Mouse (Mus musculus) embryonic facial prominence, embryonic 10.5 days (tissue): Measurements from ENCODE around the gene Wfdc2. TPM values are rescaled to one million over a fixed set of nuclear protein-coding genes. Genes with fewer than 3 reads are reported as not detected.
"Not testable (repeated sequence)": the region's sequence is repeated elsewhere in the genome, so short reads cannot be mapped to it uniquely, and the experiment has no call there.

ENCODE experiments used
- DNase-seq: peaks from one replicate; pipeline ENCODE4 v3.0.0-alpha.2; 2017; ENCODE audit warnings: low spot score
- H3K27ac ChIP-seq: fragments of 300-500 bp; sonication (generic); replicated peaks from 2 replicates; pipeline ENCODE4 v1.5.1; 2016; ENCODE audit warnings: mild to moderate bottlenecking
- H3K27me3 ChIP-seq: fragments of 300-500 bp; sonication (generic); replicated peaks from 2 replicates; pipeline ENCODE4 v1.6.1; 2016; ENCODE audit warnings: low read depth, mild to moderate bottlenecking; ENCODE audit not compliant: poor library complexity, severe bottlenecking
- H3K36me3 ChIP-seq: fragments of 300-500 bp; sonication (generic); replicated peaks from 2 replicates; pipeline ENCODE4 v1.6.1; 2016; ENCODE audit warnings: mild to moderate bottlenecking, moderate library complexity
- H3K4me1 ChIP-seq: fragments of 300-500 bp; sonication (generic); 2 replicates; pipeline ENCODE4 v1.6.1; 2016
- H3K4me3 ChIP-seq: fragments of 300-500 bp; sonication (generic); 2 replicates; pipeline ENCODE4 v1.5.1; 2016; ENCODE audit warnings: mild to moderate bottlenecking, moderate library complexity
- H3K9me3 ChIP-seq: fragments of 300-500 bp; sonication (generic); 2 replicates; pipeline ENCODE4 v1.6.1; 2016; ENCODE audit warnings: mild to moderate bottlenecking
- WGBS: fragments of 180-500 bp; shearing (Covaris S2); methylation state at CpG from one replicate; pipeline ENCODE4 v1.1.7; 2016; 5-methylcytosine and 5-hydroxymethylcytosine counted together
- polyA plus RNA-seq: library from polyadenylated mRNA; unstranded; fragments of >200 nt; fragmentation: Nextera tagmentation; extraction: Ambion mirVana; gene quantifications from 2 replicates; pipeline ENCODE4 v1.2.1, GENCODE M21; 2016

Wfdc2 gene
- polyA plus RNA-seq, 1 experiment from 2014 or later, result 59.8 TPM

- Histone ChIP-seq H3K36me3 (no peaks in the 10 kb centered on the region), H3K4me3 (no peak within 1 kb of the TSS), H3K27me3 (no peaks in the 10 kb centered on the region), H3K4me1 (peaks cover 5% of the 10 kb centered on the region), H3K27ac (no peak within 1 kb of the TSS), H3K9me3 (no peaks in the 10 kb centered on the region)
- DNase-seq, result no peak
- 80% methylated on average over 4 of the region's 4 CpGs for WGBS
Measured at GRCm38 (mm10) chr2:164593494-164593893, 31.3 kb downstream of the Wfdc2 start, which contains the start of gene Eppin. TSS of gene Eppin (minus strand) at chr2:164593594.

GRCm38 (mm10) chr2:164600179-164600578, 38.0 kb downstream of the Wfdc2 start:
- no peaks in the 10 kb centered on the region for H3K4me1 ChIP-seq
- no peaks in the 10 kb centered on the region for H3K27me3 ChIP-seq
- H3K27ac ChIP-seq, result no peak overlapping the region
- peaks cover 4% of the 10 kb centered on the region; the same call in 1 of the 2 replicates for H3K9me3 ChIP-seq
- H3K4me3 ChIP-seq, result no peak overlapping the region
- no peaks in the 10 kb centered on the region for H3K36me3 ChIP-seq
- WGBS, result 72% methylated on average over 3 of the region's 3 CpGs
- DNase-seq, result no peak

- H3K4me1 ChIP-seq, result no peaks in the 10 kb centered on the region
- H3K36me3 ChIP-seq, result no peaks in the 10 kb centered on the region
- H3K27ac ChIP-seq, result no peak overlapping the region
- no peak for DNase-seq
- H3K27me3 ChIP-seq, result no peaks in the 10 kb centered on the region
- no peak overlapping the region for H3K4me3 ChIP-seq
- H3K9me3 ChIP-seq, result peaks cover 4% of the 10 kb centered on the region; the same call in 1 of the 2 replicates
- 87% methylated on average over 3 of the region's 3 CpGs for WGBS
Measured at GRCm38 (mm10) chr2:164603482-164603881, 41.3 kb downstream of the Wfdc2 start.

- Histone ChIP-seq H3K27me3 (no peaks in the 10 kb centered on the region), H3K9me3 (peaks cover 4% of the 10 kb centered on the region; the same call in 1 of the 2 replicates), H3K36me3 (no peaks in the 10 kb centered on the region), H3K4me1 (no peaks in the 10 kb centered on the region), H3K4me3 (no peak overlapping the region), H3K27ac (no peak overlapping the region)
- DNase-seq, result no peak
- WGBS, result 93% methylated on average over 8 of the region's 8 CpGs
Measured at GRCm38 (mm10) chr2:164604411-164604810, 42.2 kb downstream of the Wfdc2 start.

GRCm38 (mm10) chr2:164608781-164609180, 46.6 kb downstream of the Wfdc2 start:
- H3K27me3 ChIP-seq, result no peaks in the 10 kb centered on the region
- no peak overlapping the region for H3K27ac ChIP-seq
- no peak for DNase-seq
- H3K36me3 ChIP-seq, result no peaks in the 10 kb centered on the region
- H3K9me3 ChIP-seq, result no peaks in the 10 kb centered on the region
- H3K4me1 ChIP-seq, result no peaks in the 10 kb centered on the region
- H3K4me3 ChIP-seq, result no peak overlapping the region
- 80% methylated on average over 6 of the region's 6 CpGs for WGBS

- H3K4me1 ChIP-seq, H3K4me3 ChIP-seq, H3K27ac ChIP-seq, DNase-seq, H3K27me3 ChIP-seq, H3K9me3 ChIP-seq, H3K36me3 ChIP-seq: not testable (repeated sequence)
- 65% methylated on average over 8 of the region's 8 CpGs for WGBS
Measured at GRCm38 (mm10) chr2:164613471-164613870, 51.3 kb downstream of the Wfdc2 start, which contains the start of the genes Wfdc6b and Wfdc8. TSS of gene Wfdc6b (plus strand) at chr2:164613522. TSS of gene Wfdc8 (minus strand) at chr2:164613626.

- H3K9me3 ChIP-seq, result no peaks in the 10 kb centered on the region
- no peak overlapping the region for H3K27ac ChIP-seq
- H3K36me3 ChIP-seq, result no peaks in the 10 kb centered on the region
- H3K4me3 ChIP-seq, result no peak overlapping the region
- WGBS, result 92% methylated on average over 3 of the region's 3 CpGs
- H3K27me3 ChIP-seq, result no peaks in the 10 kb centered on the region
- H3K4me1 ChIP-seq, result no peaks in the 10 kb centered on the region
- DNase-seq, result no peak
Measured at GRCm38 (mm10) chr2:164615386-164615785, 53.2 kb downstream of the Wfdc2 start.

Other genes starting within 250 kb of the Wfdc2 start
- not detected in 2 replicates for gene Svs6, start 245.7 kb upstream of the Wfdc2 start, polyA plus RNA-seq
- not detected in 2 replicates for gene Svs5, start 229.7 kb upstream of the Wfdc2 start, polyA plus RNA-seq
- gene Slpi, start 173.3 kb upstream of the Wfdc2 start, polyA plus RNA-seq, result 0.46 TPM in 1 of 2 replicates, not detected in the other
- gene Rbpjl, start 159.3 kb upstream of the Wfdc2 start, polyA plus RNA-seq, result not detected in 2 replicates
- 0.23 and 0.85 TPM in 2 replicates for gene Matn4, start 157.3 kb upstream of the Wfdc2 start, polyA plus RNA-seq
- gene Sdc4, start 118.5 kb upstream of the Wfdc2 start, polyA plus RNA-seq, result 25.5 and 26.0 TPM in 2 replicates
- 52.5 and 53.1 TPM in 2 replicates for gene Sys1, start 105.4 kb upstream of the Wfdc2 start, polyA plus RNA-seq
- 3.1 and 3.2 TPM in 2 replicates for gene Gm20458, start 101.4 kb upstream of the Wfdc2 start, polyA plus RNA-seq
- gene Trp53tg5, start 88.7 kb upstream of the Wfdc2 start, polyA plus RNA-seq, result not detected in 2 replicates
- gene Dbndd2, start 76.3 kb upstream of the Wfdc2 start, polyA plus RNA-seq, result 1.8 TPM in 2 replicates
- 34.8 and 38.1 TPM in 2 replicates for gene Pigt, start 64.9 kb upstream of the Wfdc2 start, polyA plus RNA-seq
- not detected in 2 replicates for gene Spint3, start 11.0 kb downstream of the Wfdc2 start, polyA plus RNA-seq
- gene Wfdc6a, start 23.0 kb downstream of the Wfdc2 start, polyA plus RNA-seq, result not detected in 2 replicates
- gene Eppin, start 31.2 kb downstream of the Wfdc2 start, polyA plus RNA-seq, result not detected in 2 replicates
- not detected in 2 replicates for gene Wfdc6b, start 51.1 kb downstream of the Wfdc2 start, polyA plus RNA-seq
- not detected in 2 replicates for gene Wfdc8, start 51.2 kb downstream of the Wfdc2 start, polyA plus RNA-seq
- not detected in 2 replicates for gene Wfdc16, start 76.4 kb downstream of the Wfdc2 start, polyA plus RNA-seq
- not detected in 2 replicates for gene Wfdc10, start 93.6 kb downstream of the Wfdc2 start, polyA plus RNA-seq
- not detected in 2 replicates for gene Wfdc9, start 94.2 kb downstream of the Wfdc2 start, polyA plus RNA-seq
- not detected in 2 replicates for gene Wfdc11, start 111.7 kb downstream of the Wfdc2 start, polyA plus RNA-seq
- 0.14 TPM in 1 of 2 replicates, not detected in the other for gene Wfdc13, start 122.7 kb downstream of the Wfdc2 start, polyA plus RNA-seq
- not detected in 2 replicates for gene Spint4, start 136.1 kb downstream of the Wfdc2 start, polyA plus RNA-seq
- gene Spint5, start 152.9 kb downstream of the Wfdc2 start, polyA plus RNA-seq, result not detected in 2 replicates
- gene Wfdc3, start 183.5 kb downstream of the Wfdc2 start, polyA plus RNA-seq, result 0.87 and 0.95 TPM in 2 replicates
- 85.1 and 88.8 TPM in 2 replicates for gene Dnttip1, start 183.6 kb downstream of the Wfdc2 start, polyA plus RNA-seq
- gene Ube2c, start 207.5 kb downstream of the Wfdc2 start, polyA plus RNA-seq, result 571 and 605 TPM in 2 replicates
- not detected in 2 replicates for gene Tnnc2, start 217.6 kb downstream of the Wfdc2 start, polyA plus RNA-seq
- gene Snx21, start 223.4 kb downstream of the Wfdc2 start, polyA plus RNA-seq, result 10.7 and 11.9 TPM in 2 replicates
- 13.9 and 15.8 TPM in 2 replicates for gene Acot8, start 242.5 kb downstream of the Wfdc2 start, polyA plus RNA-seq
- 8.5 and 8.6 TPM in 2 replicates for gene Zswim3, start 242.7 kb downstream of the Wfdc2 start, polyA plus RNA-seq